In the genomic region with DNA sequence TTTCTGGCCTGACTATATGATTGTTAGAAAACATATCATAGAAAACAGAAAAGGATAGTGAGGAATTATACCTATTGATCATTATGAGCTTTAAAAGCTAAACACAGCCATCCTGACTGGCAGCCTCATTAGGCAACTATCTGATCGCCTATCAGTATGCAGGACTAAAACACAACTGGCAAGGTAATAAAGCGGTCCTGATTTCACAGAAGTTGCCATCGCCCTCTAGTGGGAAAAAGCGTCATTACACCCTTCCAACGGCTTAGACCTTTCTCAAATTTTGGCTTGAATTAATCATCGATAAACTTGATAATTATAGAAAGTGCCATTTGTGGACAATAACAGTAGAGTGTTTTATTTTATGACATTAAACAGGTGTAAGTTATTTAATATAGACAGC, we compare ENCODE assay signal across 9 mouse cellular contexts. TPM values are rescaled to one million over a fixed set of nuclear protein-coding genes. Genes with fewer than 3 reads are reported as not detected.
DNase-seq lines count a peak whose midpoint lies in the region; ATAC-seq and TF ChIP-seq lines count a peak whose summit lies in the region.
"Had no signal": no experiment of that assay in that cellular context is flagged by ENCODE, and none has a peak within 500 bp of the region (broad histone marks: within the 10 kb centered on the region; RNA-seq: fewer than 3 reads in every experiment).

No protein-coding gene starts in this region.

- no peak overlapping the region for H3K9ac ChIP-seq in hindbrain, embryonic 14.5 days
- no peak overlapping the region for H3K9ac ChIP-seq in hindbrain, embryonic 13.5 days
- H3K9ac ChIP-seq: embryonic facial prominence, embryonic 12.5 days had no signal

- 0 out of 2 replicates have a peak, but pooled peaks cover 3% of the 10 kb centered on the region for H3K27me3 ChIP-seq in hindbrain, embryonic 14.5 days (ENCODE audit: control insufficient read depth, insufficient read depth, low read length)
- 0 out of 2 replicates have a peak, but pooled peaks cover 4% of the 10 kb centered on the region for H3K27me3 ChIP-seq in hindbrain, embryonic 13.5 days
- H3K27me3 ChIP-seq: embryonic facial prominence, embryonic 12.5 days had no signal

- 14% methylated on average over 6 of the region's 6 CpGs for WGBS in hindbrain, embryonic 14.5 days
- 16% methylated on average over 6 of the region's 6 CpGs for WGBS in hindbrain, embryonic 13.5 days

- no peak overlapping the region for H3K27ac ChIP-seq in hindbrain, embryonic 14.5 days
- no peak overlapping the region for H3K27ac ChIP-seq in hindbrain, embryonic 13.5 days
- no peak overlapping the region for H3K27ac ChIP-seq in cortical plate, adult 2 months (ENCODE audit: insufficient read depth, low read length)
- H3K27ac ChIP-seq: embryonic facial prominence, embryonic 12.5 days had no signal

- H3K36me3 ChIP-seq in hindbrain, embryonic 14.5 days (replicated peaks; ENCODE audit: control insufficient read depth, insufficient read depth), result no peaks in the 10 kb centered on the region
- no peaks in the 10 kb centered on the region for H3K36me3 ChIP-seq in hindbrain, embryonic 13.5 days
- H3K36me3 ChIP-seq: embryonic facial prominence, embryonic 12.5 days had no signal

- TF ChIP-seq POLR2A in cortical plate, adult 2 months (IDR thresholded peaks at IDR 0.05; ENCODE audit: extremely low read depth, insufficient read depth, low read length), result no peak

- no peaks in the 10 kb centered on the region for H3K9me3 ChIP-seq in hindbrain, embryonic 14.5 days (ENCODE audit: control insufficient read depth, low read length)
- no peaks in the 10 kb centered on the region for H3K9me3 ChIP-seq in hindbrain, embryonic 13.5 days
- H3K9me3 ChIP-seq: embryonic facial prominence, embryonic 12.5 days had no signal

- H3K4me2 ChIP-seq in hindbrain, embryonic 14.5 days (replicated peaks), result no peak overlapping the region
- no peak overlapping the region for H3K4me2 ChIP-seq in hindbrain, embryonic 13.5 days
- H3K4me2 ChIP-seq: embryonic facial prominence, embryonic 12.5 days had no signal

- no peak for ATAC-seq in hindbrain, embryonic 14.5 days (ENCODE audit: low FRiP score)
- no peak for ATAC-seq in hindbrain, embryonic 13.5 days (ENCODE audit: low FRiP score)
- peak; percentile 67 for ATAC-seq in granulocyte monocyte progenitor cell, adult 5-6 weeks (replicated peaks; ENCODE audit: poor library complexity, severe bottlenecking)
- peak; percentile 82 for ATAC-seq in megakaryocyte progenitor cell, adult 5-6 weeks (replicated peaks; ENCODE audit: poor library complexity)

- peak; percentile 93 for DNase-seq in hindbrain, embryonic 14.5 days (ENCODE audit: low spot score)
- peak; percentile 62 for DNase-seq in R1 (ENCODE audit: low read depth, low spot score)
- DNase-seq in layer of hippocampus, postnatal 10 days (ENCODE audit: low spot score in 2 of 2), result peak; percentile 81 to 82
- peak; percentile 22 to 71 for DNase-seq in spleen, postnatal 4 days (ENCODE audit: low spot score in 2 of 2)

- H3K4me3 ChIP-seq in hindbrain, embryonic 14.5 days (replicated peaks; ENCODE audit: low read length), result no peak overlapping the region
- H3K4me3 ChIP-seq in hindbrain, embryonic 13.5 days, result no peak overlapping the region
- H3K4me3 ChIP-seq in cortical plate, adult 2 months (ENCODE audit: insufficient read depth, low read length), result no peak overlapping the region
- H3K4me3 ChIP-seq: embryonic facial prominence, embryonic 12.5 days had no signal

- no peaks in the 10 kb centered on the region for H3K4me1 ChIP-seq in hindbrain, embryonic 14.5 days (replicated peaks; ENCODE audit: control insufficient read depth, insufficient read depth, low read length)
- no peaks in the 10 kb centered on the region for H3K4me1 ChIP-seq in hindbrain, embryonic 13.5 days (replicated peaks)
- H3K4me1 ChIP-seq in cortical plate, adult 2 months (ENCODE audit: control insufficient read depth, insufficient read depth, low read length), result no peaks in the 10 kb centered on the region; the same call in 1 of the 2 replicates
- H3K4me1 ChIP-seq: embryonic facial prominence, embryonic 12.5 days had no signal

- TF ChIP-seq CTCF in cortical plate, adult 2 months (IDR thresholded peaks at IDR 0.05; ENCODE audit: extremely low read depth, insufficient read depth, low read length), result peak; percentile 84

RNA-seq across cellular contexts. Expression of a gene that starts 9.2 kb away (rescaled TPM):
- 50.7 and 60.4 TPM in 2 replicates for polyA plus RNA-seq in hindbrain, embryonic 14.5 days (2014; fragmentation: Nextera tagmentation; extraction: Ambion mirVana)
- polyA plus RNA-seq in hindbrain, embryonic 13.5 days (2015; fragmentation: Nextera tagmentation; extraction: Ambion mirVana), result 44.4 and 45.9 TPM in 2 replicates
- polyA plus RNA-seq in cortical plate, adult 2 months (2012; rRNA removed), result 16.2 and 16.8 TPM in 2 replicates
- 35.0 and 35.1 TPM in 2 replicates for total RNA-seq in granulocyte monocyte progenitor cell, adult 5-6 weeks (2014; fragmentation: Nextera tagmentation)
- 34.0 and 39.2 TPM in 2 replicates for total RNA-seq in granulocyte monocyte progenitor cell, adult 5-6 weeks (2017)
- 10 to 100 TPM; 33.9 to 35.3 TPM for total RNA-seq in layer of hippocampus, postnatal 10 days (2021)
- total RNA-seq in megakaryocyte progenitor cell, adult 5-6 weeks (2015), result 44.6 and 46.1 TPM in 2 replicates
- 29.9 and 38.9 TPM in 2 replicates for total RNA-seq in megakaryocyte progenitor cell, adult 5-6 weeks (2017)

Comparison
In these comparisons a context has a peak if more than half of its experiments do, and no peak if none do; other contexts are left out.
1. ATAC-seq: peak in granulocyte monocyte progenitor cell, adult 5-6 weeks (single experiment) and megakaryocyte progenitor cell, adult 5-6 weeks (single experiment); none in hindbrain, embryonic 14.5 days (single experiment) and hindbrain, embryonic 13.5 days (single experiment).
2. Peak in every context shown above with its lines, with median percentiles within 50 percentile points of each other: DNase-seq.